Mouse (Mus musculus): ENCODE data around the gene Kcnj1. TPM values are rescaled to one million over a fixed set of nuclear protein-coding genes. Genes with fewer than 3 reads are reported as not detected.

The Kcnj1 gene
- total RNA-seq (2021): not detected
- long read RNA-seq, experiment 1: 0 reads
- long read RNA-seq, experiment 2: 0 reads

- DNase-seq: no peak
Measured at GRCm38 (mm10) chr9:32372202-32372601, at the start of gene Kcnj1. Gene Kcnj1 (plus strand): TSS chr9:32372493.

- DNase-seq: no peak
Measured at GRCm38 (mm10) chr9:32323610-32324009, 48.7 kb upstream of the Kcnj1 start.

- DNase-seq: no peak
Measured at GRCm38 (mm10) chr9:32328777-32329176, 43.5 kb upstream of the Kcnj1 start.

GRCm38 (mm10) chr9:32331162-32331561, 41.1 kb upstream of the Kcnj1 start:
- DNase-seq: no peak

- no peak for DNase-seq
Measured at GRCm38 (mm10) chr9:32335389-32336150, 36.7 kb upstream of the Kcnj1 start.

GRCm38 (mm10) chr9:32340831-32341230, 31.5 kb upstream of the Kcnj1 start:
- DNase-seq: peak in 1 of 2 experiments; percentile 23

- DNase-seq: no peak
Measured at GRCm38 (mm10) chr9:32342929-32343328, 29.4 kb upstream of the Kcnj1 start.

- DNase-seq: no peak
Measured at GRCm38 (mm10) chr9:32344051-32344450, 28.2 kb upstream of the Kcnj1 start, which contains the start of gene Kcnj5. Gene Kcnj5 (minus strand): TSS chr9:32344350.

- no peak for DNase-seq
Measured at GRCm38 (mm10) chr9:32344489-32344888, 27.8 kb upstream of the Kcnj1 start.

- no peak for DNase-seq
Measured at GRCm38 (mm10) chr9:32348096-32348495, 24.2 kb upstream of the Kcnj1 start.

GRCm38 (mm10) chr9:32349344-32349743, 22.9 kb upstream of the Kcnj1 start:
- no peak for DNase-seq

- DNase-seq: peak; percentile 75 to 78
Measured at GRCm38 (mm10) chr9:32350332-32350731, 22.0 kb upstream of the Kcnj1 start.

- peak in 1 of 2 experiments; percentile 13 for DNase-seq
Measured at GRCm38 (mm10) chr9:32360770-32361169, 11.5 kb upstream of the Kcnj1 start.

GRCm38 (mm10) chr9:32368812-32369211, 3.5 kb upstream of the Kcnj1 start:
- peak in 1 of 2 experiments; percentile 12 for DNase-seq

- DNase-seq: no peak
Measured at GRCm38 (mm10) chr9:32369388-32369787, 2.9 kb upstream of the Kcnj1 start.

- no peak for DNase-seq
Measured at GRCm38 (mm10) chr9:32373656-32374055, 1.4 kb downstream of the Kcnj1 start.

GRCm38 (mm10) chr9:32376031-32376430, 3.7 kb downstream of the Kcnj1 start:
- no peak for DNase-seq

GRCm38 (mm10) chr9:32376863-32377590, 4.7 kb downstream of the Kcnj1 start:
- DNase-seq: no peak

- DNase-seq: no peak
Measured at GRCm38 (mm10) chr9:32384906-32385305, 12.6 kb downstream of the Kcnj1 start.

- no peak for DNase-seq
Measured at GRCm38 (mm10) chr9:32388120-32388519, 15.8 kb downstream of the Kcnj1 start.

GRCm38 (mm10) chr9:32391092-32391491, 18.8 kb downstream of the Kcnj1 start:
- DNase-seq: no peak

- no peak for DNase-seq
Measured at GRCm38 (mm10) chr9:32391701-32392100, 19.4 kb downstream of the Kcnj1 start.

- no peak for DNase-seq
Measured at GRCm38 (mm10) chr9:32392716-32393115, 20.4 kb downstream of the Kcnj1 start.

Data from adrenal gland, postnatal 36 days (tissue).